Mouse (Mus musculus): Measurements from ENCODE around the gene Mmp24.

Mmp24 gene

GRCm38 (mm10) chr2:155775685-155776263, 632 bp downstream of the Mmp24 start:
- under 1% methylated on average over 43 of the region's 44 CpGs for WGBS

GRCm38 (mm10) chr2:155776824-155777687, 1.9 kb downstream of the Mmp24 start:
- WGBS = 72% methylated on average over 10 of the region's 10 CpGs

GRCm38 (mm10) chr2:155777688-155777985, 2.5 kb downstream of the Mmp24 start:
- WGBS = 89% methylated on average over 4 of the region's 4 CpGs

- 74% methylated on average over 6 of the region's 6 CpGs for WGBS
Observed at GRCm38 (mm10) chr2:155778004-155778403, 2.9 kb downstream of the Mmp24 start.

- 42% methylated on average over 7 of the region's 7 CpGs for WGBS
Observed at GRCm38 (mm10) chr2:155779066-155779465, 3.9 kb downstream of the Mmp24 start.

GRCm38 (mm10) chr2:155779506-155779905, 4.4 kb downstream of the Mmp24 start:
- 82% methylated on average over 3 of the region's 3 CpGs for WGBS

GRCm38 (mm10) chr2:155784534-155784933, 9.4 kb downstream of the Mmp24 start:
- 49% methylated on average over 6 of the region's 6 CpGs for WGBS

- 80% methylated on average over 5 of the region's 5 CpGs for WGBS
Observed at GRCm38 (mm10) chr2:155786905-155787304, 11.8 kb downstream of the Mmp24 start.

- WGBS = 62% methylated on average over 18 of the region's 18 CpGs
Observed at GRCm38 (mm10) chr2:155787949-155788931, 13.1 kb downstream of the Mmp24 start.

GRCm38 (mm10) chr2:155792899-155793298, 17.8 kb downstream of the Mmp24 start:
- WGBS = 49% methylated on average over 12 of the region's 12 CpGs

GRCm38 (mm10) chr2:155794674-155795445, 19.7 kb downstream of the Mmp24 start:
- 82% methylated on average over 12 of the region's 12 CpGs for WGBS

GRCm38 (mm10) chr2:155798613-155799012, 23.5 kb downstream of the Mmp24 start:
- 67% methylated on average over 3 of the region's 3 CpGs for WGBS

GRCm38 (mm10) chr2:155802761-155803160, 27.6 kb downstream of the Mmp24 start:
- 60% methylated on average over 3 of the region's 3 CpGs for WGBS

GRCm38 (mm10) chr2:155804053-155804452, 28.9 kb downstream of the Mmp24 start:
- 59% methylated on average over 5 of the region's 5 CpGs for WGBS

- WGBS = 54% methylated on average over 6 of the region's 6 CpGs
Observed at GRCm38 (mm10) chr2:155805231-155805924, 30.2 kb downstream of the Mmp24 start.

GRCm38 (mm10) chr2:155805925-155806255, 30.7 kb downstream of the Mmp24 start:
- 86% methylated on average over 6 of the region's 6 CpGs for WGBS

GRCm38 (mm10) chr2:155806548-155806947, 31.4 kb downstream of the Mmp24 start:
- 62% methylated on average over 5 of the region's 5 CpGs for WGBS

GRCm38 (mm10) chr2:155807408-155807807, 32.3 kb downstream of the Mmp24 start:
- WGBS = 77% methylated on average over 4 of the region's 4 CpGs

- WGBS = 78% methylated on average over 4 of the region's 4 CpGs
Observed at GRCm38 (mm10) chr2:155809620-155810019, 34.5 kb downstream of the Mmp24 start.

GRCm38 (mm10) chr2:155811821-155812396, 36.8 kb downstream of the Mmp24 start:
- WGBS = 25% methylated on average over 16 of the region's 16 CpGs

- WGBS = 77% methylated on average over 4 of the region's 4 CpGs
Observed at GRCm38 (mm10) chr2:155812637-155813036, 37.5 kb downstream of the Mmp24 start.

Data from cerebral cortex, adult 2 months (tissue).